Mouse (Mus musculus): ENCODE measurements at regions not wholly inside any gene's neighbourhood (a gene's known extent, or its start where the extent isn't known, plus 50 kb on each side); places are given as distances from the start of the nearest gene placed in this dataset.
"Not testable (repeated sequence)": the region's sequence is repeated elsewhere in the genome, so short reads cannot be mapped to it uniquely, and the experiment has no call there.

DNA sequence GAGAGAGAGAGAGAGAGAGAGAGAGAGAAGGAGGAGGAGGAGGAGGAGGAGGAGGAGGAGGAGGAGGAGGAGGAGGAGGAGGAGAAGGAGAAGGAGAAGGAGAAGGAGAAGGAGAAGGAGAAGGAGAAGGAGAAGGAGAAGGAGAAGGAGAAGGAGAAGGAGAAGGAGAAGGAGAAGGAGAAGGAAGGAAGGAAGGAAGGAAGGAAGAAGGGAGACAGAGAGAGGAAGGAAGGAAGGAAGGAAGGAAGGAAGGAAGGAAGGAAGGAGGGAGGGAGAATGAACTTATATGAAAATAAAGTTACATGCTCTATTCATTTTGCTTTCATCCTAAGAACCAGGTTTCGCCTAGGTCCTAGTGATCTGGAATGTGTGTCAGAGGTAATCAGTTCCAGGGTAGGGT, 302.4 kb upstream of the Irx2 start:
- intact Hi-C loops (cut with DNase I); DNase-seq (ENCODE audit: low spot score in 2 of 2): not testable (repeated sequence)

DNA sequence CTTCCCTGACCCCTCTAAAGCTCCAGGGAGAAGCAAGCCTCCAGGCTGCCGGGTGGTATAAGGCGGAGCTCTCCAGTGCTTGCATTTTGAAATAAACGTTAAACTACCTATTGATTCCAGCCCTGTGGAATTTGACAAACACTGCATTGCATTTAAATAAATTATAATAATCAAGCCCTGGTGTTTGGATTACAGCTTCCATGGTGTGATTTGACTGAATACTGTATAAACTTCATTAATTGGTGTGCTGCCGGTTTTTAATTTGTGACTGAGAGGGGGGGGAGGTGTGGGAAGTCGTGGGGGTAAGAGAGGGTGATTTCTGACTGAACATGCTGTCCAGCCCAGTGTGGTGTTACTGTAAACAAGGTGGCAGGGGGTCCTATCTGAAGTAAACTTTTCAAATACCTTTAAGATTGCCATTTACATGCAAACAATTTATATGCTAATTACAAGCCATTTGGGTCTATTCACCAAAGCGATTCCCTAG, 282.9 kb upstream of the Irx2 start:
- DNase-seq (ENCODE audit: low spot score in 2 of 2) = no peak
- intact Hi-C loops (cut with DNase I) = no loop called here

DNA sequence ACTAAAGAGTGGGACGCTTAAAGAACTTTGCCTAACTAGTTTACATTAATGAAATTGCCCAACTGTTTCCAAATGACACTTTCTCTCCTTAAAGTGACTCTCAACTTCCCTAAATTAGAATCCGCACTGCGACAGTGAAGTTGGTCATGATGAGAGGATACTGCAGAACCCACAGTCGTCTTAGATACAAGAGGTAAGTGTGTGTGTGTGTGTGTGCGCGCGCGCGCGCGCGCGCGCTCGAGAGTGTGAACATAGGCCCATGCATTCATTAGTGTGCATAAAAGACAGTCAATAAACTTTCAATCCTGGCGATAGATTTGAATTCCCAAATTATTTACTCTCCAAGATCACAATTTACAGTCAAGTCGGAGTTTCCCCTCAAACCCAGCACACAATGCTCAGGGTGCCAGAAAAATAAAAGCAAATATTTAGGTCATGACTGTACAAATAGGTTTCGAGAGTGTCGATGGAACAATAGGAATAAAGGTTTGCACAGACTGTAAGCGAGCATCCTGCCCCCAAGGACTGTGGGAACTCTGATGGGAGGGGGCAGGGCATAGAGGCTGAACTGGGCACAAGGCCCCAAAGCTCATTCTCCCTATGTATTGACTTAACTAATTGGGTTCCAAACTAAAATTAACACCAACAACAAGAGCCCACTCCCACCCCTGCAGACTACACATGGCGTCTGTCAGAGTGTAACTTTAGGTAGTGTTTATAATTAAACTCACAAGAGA, 282.2 kb upstream of the Irx2 start:
- no peak for DNase-seq (ENCODE audit: low spot score in 2 of 2)
- intact Hi-C loops (cut with DNase I) = no loop called here

DNA sequence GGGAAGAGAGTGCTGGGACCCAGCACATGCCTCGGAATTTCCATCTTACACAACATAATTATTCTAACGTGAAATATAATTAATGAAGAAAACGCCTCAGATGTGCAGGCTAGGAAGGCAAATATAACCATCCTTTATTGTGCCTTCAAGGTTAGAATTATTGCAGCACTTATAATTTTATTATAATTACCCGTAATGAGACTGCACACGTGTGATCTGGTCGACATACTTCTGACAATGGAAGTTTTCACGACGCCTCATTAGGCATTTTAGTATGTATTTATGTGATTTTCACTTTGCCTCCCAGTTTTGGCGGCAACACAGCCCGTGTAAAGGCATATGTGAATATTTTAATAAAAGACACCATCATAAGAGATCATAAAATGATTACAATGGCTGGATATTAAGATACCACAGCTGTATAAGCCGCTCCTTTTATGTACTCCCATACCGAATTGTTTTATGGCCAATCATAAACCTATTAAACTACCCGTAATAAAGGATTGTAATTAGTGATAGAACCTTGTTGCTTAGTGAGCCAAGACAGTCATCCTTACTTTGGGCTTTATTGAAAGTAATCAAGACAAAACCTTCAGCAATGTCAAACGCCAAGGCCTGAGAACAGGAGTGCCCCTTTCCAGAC, 281.6 kb upstream of the Irx2 start:
- DNase-seq (ENCODE audit: low spot score in 2 of 2) = no peak
- intact Hi-C loops (cut with DNase I) = no loop called here

DNA sequence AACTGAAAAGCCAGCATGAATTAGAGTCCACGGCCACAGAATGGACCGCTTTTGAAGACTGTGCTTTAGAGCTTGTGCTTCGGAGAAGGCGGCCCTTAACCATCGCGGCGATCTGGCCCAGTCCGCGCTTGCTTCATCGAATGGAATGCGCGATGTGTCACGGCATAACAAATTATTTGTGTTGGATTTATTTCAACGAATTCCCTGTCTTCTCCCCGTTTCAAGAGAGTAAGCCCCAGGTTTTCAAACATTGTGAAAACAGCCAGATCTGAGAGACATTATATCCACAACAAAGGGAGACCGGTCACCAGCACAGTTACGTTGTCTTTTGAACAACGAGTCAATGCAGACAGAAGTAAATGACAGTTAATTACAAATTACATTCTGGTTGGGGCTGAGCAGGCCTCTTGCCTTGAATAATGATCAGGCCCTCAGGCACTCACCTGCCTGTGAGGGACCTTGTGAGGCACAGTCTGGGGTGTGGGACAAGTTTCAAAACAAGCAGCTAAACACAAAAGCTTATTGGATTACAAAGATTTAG, 275.9 kb upstream of the Irx2 start:
- no peak for DNase-seq (ENCODE audit: low spot score in 2 of 2)
- intact Hi-C loops (cut with DNase I) = no loop called here

- intact Hi-C loops (cut with DNase I) = no loop called here
- DNase-seq (ENCODE audit: low spot score in 2 of 2) = no peak
Observed at GRCm38 (mm10) chr13:72355297-72355696, 273.3 kb upstream of the Irx2 start.

DNA sequence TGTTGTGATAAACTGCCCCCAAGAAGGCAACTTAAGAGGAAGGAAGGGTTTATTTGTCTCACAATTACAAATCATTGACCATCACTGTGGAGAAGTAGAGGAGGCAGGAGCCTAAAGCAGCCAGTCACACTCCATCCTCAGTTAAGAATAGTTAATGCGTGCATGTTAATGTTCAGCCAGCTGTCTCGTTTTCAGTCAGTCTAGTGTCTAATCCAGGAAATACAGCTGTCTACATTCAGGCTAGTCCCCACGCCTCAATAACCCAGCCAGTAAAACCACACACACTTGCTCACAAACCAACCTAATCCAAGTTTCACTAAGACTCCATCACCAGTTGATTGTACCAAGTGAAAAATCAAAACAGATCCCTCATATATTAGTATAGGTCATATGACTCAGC, 272.8 kb upstream of the Irx2 start:
- intact Hi-C loops (cut with DNase I) = no loop called here

GRCm38 (mm10) chr13:72358243-72358904, 270.2 kb upstream of the Irx2 start:
- intact Hi-C loops (cut with DNase I) = no loop called here
- no peak for DNase-seq (ENCODE audit: low spot score in 2 of 2)

More for the DNA sequence above, 272.8 kb upstream of the Irx2 start:
- DNase-seq (ENCODE audit: low spot score in 2 of 2) = no peak

- intact Hi-C loops (cut with DNase I) = no loop called here
- no peak for DNase-seq (ENCODE audit: low spot score in 2 of 2)
Observed at GRCm38 (mm10) chr13:72365534-72366271, 262.9 kb upstream of the Irx2 start.

GRCm38 (mm10) chr13:72366281-72366680, 262.3 kb upstream of the Irx2 start:
- DNase-seq (ENCODE audit: low spot score in 2 of 2) = no peak
- intact Hi-C loops (cut with DNase I) = no loop called here

DNA sequence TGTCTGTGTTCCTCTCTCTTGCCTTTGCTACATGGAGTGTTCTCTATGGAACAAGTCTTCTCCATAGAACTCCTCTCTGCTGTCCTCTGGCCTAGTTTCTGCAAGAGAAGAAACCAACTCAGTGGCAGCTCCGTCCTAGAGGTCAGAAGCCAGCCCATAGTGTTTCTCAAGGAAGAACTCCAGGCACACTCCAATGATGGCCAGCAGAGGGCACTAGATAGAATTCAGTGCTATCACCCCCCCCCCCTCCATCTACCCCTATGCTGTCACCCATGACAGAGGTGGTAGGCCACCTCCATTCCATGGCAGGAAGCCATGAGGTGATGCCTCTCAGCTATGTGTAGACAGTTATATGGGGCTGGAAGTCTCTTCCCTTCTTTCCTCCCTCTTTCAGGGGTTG, 258.5 kb upstream of the Irx2 start:
- DNase-seq (ENCODE audit: low spot score in 2 of 2) = no peak
- intact Hi-C loops (cut with DNase I) = no loop called here

- DNase-seq (ENCODE audit: low spot score in 2 of 2) = no peak
Observed at GRCm38 (mm10) chr13:72370997-72371396, 257.6 kb upstream of the Irx2 start.

GRCm38 (mm10) chr13:72393366-72393765, 235.3 kb upstream of the Irx2 start:
- intact Hi-C loops (cut with DNase I) = no loop called here
- DNase-seq (ENCODE audit: low spot score in 2 of 2) = no peak

More at GRCm38 (mm10) chr13:72370997-72371396, 257.6 kb upstream of the Irx2 start:
- intact Hi-C loops (cut with DNase I) = no loop called here

DNA sequence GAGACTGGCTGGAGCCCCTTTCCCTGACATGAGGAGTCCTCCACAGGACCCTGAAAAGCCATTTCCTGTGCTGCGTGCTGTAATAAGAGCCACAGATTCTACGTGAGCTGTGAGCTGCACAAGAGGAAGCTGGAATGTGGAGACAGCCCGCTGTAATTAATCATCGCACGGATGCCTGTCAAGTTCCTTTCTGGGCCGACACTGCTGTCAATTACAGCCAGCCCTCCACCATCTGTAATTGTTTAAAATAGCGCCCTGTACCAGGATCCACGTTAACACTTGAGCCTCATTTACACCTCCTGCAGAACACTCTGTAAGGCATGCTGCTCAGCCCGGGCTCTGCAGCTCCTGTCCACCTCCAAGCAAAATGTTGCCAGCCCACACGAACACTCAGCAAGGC, 227.9 kb upstream of the Irx2 start:
- intact Hi-C loops (cut with DNase I) = no loop called here
- DNase-seq (ENCODE audit: low spot score in 2 of 2) = peak; percentile 75 to 79

DNA sequence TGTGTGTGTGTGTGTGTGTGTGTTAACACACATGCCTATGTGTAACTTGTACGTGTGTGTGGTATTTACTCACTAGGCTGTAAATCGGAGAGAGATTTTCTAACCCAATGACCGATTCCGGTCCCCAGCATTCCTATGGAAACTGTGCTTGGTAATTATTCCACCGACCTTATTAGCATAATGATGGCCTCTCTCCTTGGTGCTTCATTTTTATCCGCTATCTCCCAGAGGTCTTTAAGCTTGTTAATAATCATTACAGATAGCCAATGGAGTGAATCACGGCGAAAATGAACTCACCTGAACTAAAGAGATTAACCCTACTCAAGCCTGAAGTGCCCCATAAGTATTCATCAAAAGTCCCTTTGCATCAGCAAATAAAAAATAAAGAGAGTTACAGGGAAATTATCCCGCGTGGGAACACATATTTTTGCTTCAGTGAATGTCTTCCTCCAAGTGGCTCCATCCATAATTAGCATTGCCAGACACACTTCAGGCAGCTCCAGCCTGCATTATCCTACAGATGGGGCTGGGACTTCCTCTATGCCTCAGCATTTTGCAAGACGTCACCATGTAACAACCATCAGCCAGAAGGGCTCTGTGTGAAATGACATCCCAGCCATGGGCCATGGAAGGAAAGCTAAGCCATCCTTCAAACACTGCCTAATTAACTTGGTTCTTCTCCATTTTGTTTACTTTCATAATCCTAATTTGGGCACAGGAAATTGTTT, 219.2 kb upstream of the Irx2 start:
- intact Hi-C loops (cut with DNase I) = no loop called here
- DNase-seq (ENCODE audit: low spot score in 2 of 2) = no peak

DNA sequence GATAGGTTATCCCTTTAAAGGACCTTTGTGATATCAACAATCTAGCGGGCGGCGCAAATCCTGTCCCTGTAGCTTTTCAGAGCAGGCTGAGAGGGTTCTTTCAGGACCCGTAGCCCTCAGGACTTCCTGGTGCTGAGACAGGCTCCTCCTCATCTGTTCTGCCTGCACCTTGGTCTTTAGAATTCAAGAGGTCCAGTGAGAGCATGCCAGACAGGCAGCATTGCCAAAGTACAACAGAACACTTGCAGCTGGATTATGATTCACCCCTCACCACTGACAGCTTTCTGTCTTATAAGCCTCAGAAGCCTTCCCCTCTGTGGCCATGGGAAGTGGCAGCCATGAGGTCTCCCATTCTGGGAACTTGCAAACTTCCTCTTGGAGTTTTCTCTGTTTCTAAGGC, 216.0 kb upstream of the Irx2 start:
- intact Hi-C loops (cut with DNase I) = no loop called here
- no peak for DNase-seq (ENCODE audit: low spot score in 2 of 2)

GRCm38 (mm10) chr13:72416981-72417380, 211.6 kb upstream of the Irx2 start:
- intact Hi-C loops (cut with DNase I) = no loop called here

DNA sequence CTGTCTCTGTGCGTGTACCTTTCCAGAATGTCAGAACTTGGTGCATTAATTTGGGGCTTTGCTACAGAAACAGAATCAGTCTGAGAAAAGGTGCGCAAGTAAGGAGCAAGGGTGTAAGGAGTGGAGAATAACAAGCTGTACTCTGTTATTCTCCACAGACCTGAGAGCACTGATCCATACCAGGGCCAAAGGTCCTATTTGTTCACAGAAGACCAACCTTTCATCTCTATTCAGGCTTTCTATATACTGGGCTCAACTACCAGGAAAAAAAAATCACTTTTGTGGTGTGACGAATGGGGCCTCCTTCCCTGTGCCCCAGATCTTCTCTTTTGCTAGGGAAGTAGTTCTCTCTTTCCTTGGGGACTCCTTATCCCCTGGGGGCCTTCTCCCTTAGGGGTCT, 210.8 kb upstream of the Irx2 start:
- DNase-seq (ENCODE audit: low spot score in 2 of 2) = no peak
- intact Hi-C loops (cut with DNase I) = no loop called here

More at GRCm38 (mm10) chr13:72416981-72417380, 211.6 kb upstream of the Irx2 start:
- no peak for DNase-seq (ENCODE audit: low spot score in 2 of 2)

DNA sequence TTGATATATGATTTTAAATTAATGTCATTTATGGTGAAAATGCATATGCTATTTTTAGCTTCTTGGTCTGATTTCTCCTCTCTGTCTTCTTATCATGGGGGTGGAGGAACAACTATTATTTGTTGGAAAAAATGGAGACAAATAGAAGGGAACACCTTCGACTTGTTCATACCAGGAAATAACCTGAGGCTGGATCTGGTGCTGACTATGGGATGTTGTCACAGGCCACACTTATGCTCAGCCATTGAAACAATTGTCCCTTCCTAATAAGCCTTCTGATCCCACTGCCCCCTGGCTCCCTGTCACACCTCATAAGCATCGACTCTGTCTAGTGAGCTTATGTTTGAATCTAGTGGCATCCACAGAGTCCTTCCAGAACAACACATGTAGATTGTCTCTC, 210.3 kb upstream of the Irx2 start:
- intact Hi-C loops (cut with DNase I) = no loop called here
- DNase-seq (ENCODE audit: low spot score in 2 of 2) = no peak
